Comparison of ENCODE assay signal across 13 mouse cellular contexts in genomic region chr2:173056303-173056881, GRCm38 (mm10). TPM values are rescaled to one million over a fixed set of nuclear protein-coding genes. Genes with fewer than 3 reads are reported as not detected.
DNase-seq lines count a peak whose midpoint lies in the region; ATAC-seq lines count a peak whose summit lies in the region.
"Had no signal": no experiment of that assay in that cellular context is flagged by ENCODE, and none has a peak within 500 bp of the region (broad histone marks: within the 10 kb centered on the region; RNA-seq: fewer than 3 reads in every experiment).

No protein-coding gene starts in this region.

- no peaks in the 10 kb centered on the region for H3K9me3 ChIP-seq in megakaryocyte, embryonic 14.5 days
- H3K9me3 ChIP-seq: forebrain, embryonic 10.5 days; limb, embryonic 10.5 days had no signal

- intact Hi-C loops in gastrocnemius, postnatal 14 days (cut with DNase I; ENCODE audit: low total_unique reads), result no loop called here

- peak overlapping the region; percentile 14 for H3K4me3 ChIP-seq in megakaryocyte, embryonic 14.5 days (replicated peaks)
- H3K4me3 ChIP-seq: forebrain, embryonic 10.5 days; limb, embryonic 10.5 days had no signal

- H3K36me3 ChIP-seq in megakaryocyte, embryonic 14.5 days (replicated peaks; ENCODE audit: low read length), result peaks cover 8% of the 10 kb centered on the region
- H3K36me3 ChIP-seq in splenic B cell, adult 2 months (ENCODE audit: control insufficient read depth, insufficient read depth, low read length, poor library complexity, severe bottlenecking), result no peaks in the 10 kb centered on the region
- H3K36me3 ChIP-seq: forebrain, embryonic 10.5 days; limb, embryonic 10.5 days had no signal

- ATAC-seq in megakaryocyte, adult 5-6 weeks (ENCODE audit: poor library complexity, severe bottlenecking), result no peak
- peak; percentile 55 for ATAC-seq in activated CD4-positive, CD25-positive, alpha-beta regulatory T cell, adult 4 months
- ATAC-seq: hindbrain, postnatal 0 days had no signal

- DNase-seq in adrenal gland, postnatal 14 days, result peak; percentile 3
- no peak for DNase-seq in adrenal gland, postnatal 36 days
- DNase-seq in splenic B cell, adult 2 months (ENCODE audit: low read depth, low spot score), result peak; percentile 46
- no peak for DNase-seq in frontal cortex, postnatal 36 days (ENCODE audit: low spot score in 2 of 2)
- DNase-seq in gastrocnemius, postnatal 14 days, result no peak
- DNase-seq: cerebellum, adult 8-10 months; kidney, adult 9 months had no signal

- peaks cover 82% of the 10 kb centered on the region for H3K4me1 ChIP-seq in megakaryocyte, embryonic 14.5 days

- H3K27me3 ChIP-seq in megakaryocyte, embryonic 14.5 days (replicated peaks), result no peaks in the 10 kb centered on the region
- no peaks in the 10 kb centered on the region for H3K27me3 ChIP-seq in splenic B cell, adult 2 months (ENCODE audit: control insufficient read depth, insufficient read depth, low read length, poor library complexity, severe bottlenecking)

RNA-seq across cellular contexts. Expression of gene Rbm38, which starts 36.1 kb away (rescaled TPM):
- total RNA-seq in adrenal gland, postnatal 14 days (2021), result 31.6 and 36.2 TPM in 2 replicates
- total RNA-seq in adrenal gland, postnatal 36 days (2021), result 10 to 100 TPM; 20.8 to 30.0 TPM
- polyA plus RNA-seq in megakaryocyte, embryonic 14.5 days (2012; ENCODE audit: insufficient read depth, low replicate concordance), result 1,149 and 2,622 TPM in 2 replicates
- 124 and 143 TPM in 2 replicates for total RNA-seq in megakaryocyte, adult 5-6 weeks (2015)
- total RNA-seq in megakaryocyte, adult 5-6 weeks (2017), result 43.2 and 59.0 TPM in 2 replicates
- 100 to 1,000 TPM; 154 to 186 TPM for polyA plus RNA-seq in activated CD4-positive, CD25-positive, alpha-beta regulatory T cell, adult 4 months (2017; shearing (Covaris generic))
- 100 to 1,000 TPM; 132 to 175 TPM for total RNA-seq in gastrocnemius, postnatal 14 days (2021)

RNA-seq across cellular contexts. Expression of gene Rae1, which starts 56.5 kb away (rescaled TPM):
- total RNA-seq in adrenal gland, postnatal 14 days (2021), result 55.3 and 65.0 TPM in 2 replicates
- total RNA-seq in adrenal gland, postnatal 36 days (2021), result 10 to 100 TPM; 64.8 to 66.1 TPM
- 26.3 and 89.2 TPM in 2 replicates for polyA plus RNA-seq in megakaryocyte, embryonic 14.5 days (2012; ENCODE audit: insufficient read depth, low replicate concordance)
- total RNA-seq in megakaryocyte, adult 5-6 weeks (2015), result 53.2 and 72.9 TPM in 2 replicates
- total RNA-seq in megakaryocyte, adult 5-6 weeks (2017), result 42.4 and 54.3 TPM in 2 replicates
- 10 to 100 TPM; 54.5 to 63.6 TPM for polyA plus RNA-seq in activated CD4-positive, CD25-positive, alpha-beta regulatory T cell, adult 4 months (2017; shearing (Covaris generic))
- total RNA-seq in gastrocnemius, postnatal 14 days (2021), result 10 to 100 TPM; 20.0 to 23.6 TPM

Comparison
In these comparisons a context has a peak if more than half of its experiments do, and no peak if none do; other contexts are left out.
1. DNase-seq: peak in adrenal gland, postnatal 14 days (single experiment) and splenic B cell, adult 2 months (single experiment); none in adrenal gland, postnatal 36 days (0 of 2), frontal cortex, postnatal 36 days (0 of 2) and gastrocnemius, postnatal 14 days (single experiment).